Mouse (Mus musculus) embryo, embryonic 10 days (tissue): Measurements from ENCODE around the gene Gsk3a.

Experiments used
- DNase-seq: peaks from one replicate; pipeline ENCODE4 v3.0.0-alpha.2; 2015; ENCODE audit warnings: low spot score

The Gsk3a gene

DNA sequence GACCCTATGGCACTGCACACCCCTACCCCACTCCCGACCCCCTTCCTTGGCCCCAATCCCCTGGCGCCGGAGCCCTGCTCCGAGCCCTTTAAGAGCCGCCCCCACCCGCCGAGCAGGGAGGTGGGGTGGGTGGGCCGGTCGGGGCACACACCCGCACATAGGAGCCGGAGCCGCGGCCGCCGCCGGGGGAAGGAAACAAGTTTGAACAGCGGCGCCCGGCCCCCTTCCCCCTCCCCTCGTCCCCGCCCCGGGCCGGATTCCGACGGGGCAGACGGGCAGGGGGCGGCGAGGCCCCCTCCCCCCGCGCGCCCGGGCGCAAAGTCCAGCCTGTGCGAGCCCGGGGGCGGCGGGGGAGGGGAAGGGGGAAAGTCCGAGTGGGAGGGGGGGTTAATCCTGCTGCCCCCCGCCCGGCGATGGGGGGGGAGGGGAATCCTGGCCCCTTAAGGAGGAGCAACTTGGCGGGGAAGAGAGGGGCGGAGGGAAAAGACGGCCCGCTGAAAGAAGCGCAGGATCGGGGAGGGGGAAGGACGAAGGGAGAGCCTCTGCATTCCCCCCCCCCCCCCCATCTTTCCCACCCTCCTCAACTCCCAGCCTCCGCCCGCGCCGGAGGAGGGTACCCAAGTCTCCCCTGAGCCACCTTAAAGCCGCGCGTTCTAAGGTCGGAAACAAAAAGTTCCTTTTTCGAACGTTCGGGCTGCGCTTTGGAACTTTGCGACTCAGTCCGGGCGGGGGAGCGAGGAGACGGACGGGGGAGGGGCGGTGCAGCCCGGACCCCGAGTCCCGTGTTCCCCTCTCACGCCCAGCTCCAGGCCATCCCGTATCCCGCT lies 11.9 kb upstream of the Gsk3a start:
- DNase-seq: peak; percentile 84

DNA sequence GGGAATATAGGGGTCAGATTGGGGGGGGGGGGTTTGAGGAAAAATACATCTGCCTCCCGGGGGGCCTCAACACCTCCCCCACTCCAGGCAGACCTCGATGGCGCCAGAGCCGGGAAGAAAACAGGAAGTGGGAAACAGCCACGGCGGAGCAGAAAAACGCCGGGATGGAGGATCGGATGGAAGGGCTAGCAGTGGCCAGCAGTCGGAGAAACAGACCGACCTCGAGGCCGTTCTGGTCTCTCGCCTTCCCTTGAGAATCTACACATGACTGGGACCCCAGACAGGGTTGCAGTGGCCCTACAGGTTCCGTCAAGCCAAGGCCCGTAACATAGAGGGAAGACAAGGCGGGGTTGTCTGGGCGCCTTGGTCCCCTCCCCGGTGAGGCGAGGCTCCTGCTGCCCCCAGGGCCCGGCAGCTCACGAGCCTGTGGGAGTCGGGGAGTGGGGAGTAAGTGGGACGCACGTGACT lies 11.2 kb upstream of the Gsk3a start:
- DNase-seq: peak; percentile 56

DNA sequence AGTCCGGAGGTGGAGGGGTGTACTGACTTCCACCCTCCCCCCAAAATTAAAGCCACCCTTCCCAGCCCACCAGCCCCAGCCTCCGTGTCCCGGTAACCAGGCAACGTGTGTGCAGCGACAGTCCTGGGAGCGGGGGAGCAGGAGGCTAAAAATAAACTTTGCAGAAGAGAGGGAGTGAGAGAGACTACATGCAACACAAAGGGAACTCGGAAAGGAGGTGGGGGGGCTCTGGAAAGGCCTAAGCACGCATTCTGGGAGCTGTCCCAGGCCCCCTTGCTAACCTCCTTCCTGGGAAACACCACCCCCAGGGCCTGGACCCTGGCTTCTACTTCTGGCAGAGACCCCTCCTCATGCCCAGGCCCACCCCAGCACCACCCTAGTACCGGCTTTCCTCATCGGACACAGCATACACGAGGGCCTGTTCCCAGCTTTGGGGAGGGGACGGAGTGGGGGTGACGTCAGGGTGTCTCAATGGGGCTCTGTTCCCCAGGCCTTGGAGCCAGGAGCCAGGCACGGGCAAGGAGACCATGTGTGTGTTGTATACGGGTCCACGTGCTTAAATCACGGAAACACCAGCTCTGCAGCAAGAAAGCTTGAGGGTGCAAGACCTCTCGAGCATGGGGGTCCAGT lies 10.5 kb upstream of the Gsk3a start:
- peak; percentile 48 for DNase-seq

DNA sequence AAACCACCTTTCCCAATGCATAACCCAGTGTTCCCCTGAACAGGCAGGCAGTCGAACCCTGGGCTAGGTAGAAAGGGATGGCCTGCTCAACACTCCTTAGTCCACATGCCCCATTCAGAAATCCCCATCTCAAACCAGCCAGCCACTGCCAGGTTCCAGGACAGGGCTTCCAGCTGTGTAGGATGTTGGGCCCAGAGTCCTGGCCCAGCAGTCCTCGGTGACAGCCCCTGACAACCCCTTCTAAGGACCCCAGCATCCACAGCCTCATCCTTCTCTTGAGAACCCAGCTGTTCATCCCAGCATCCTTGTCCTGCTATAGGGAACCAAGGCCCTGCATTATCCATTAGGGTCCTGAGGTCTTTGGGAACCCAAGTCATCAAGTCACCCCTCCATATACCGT lies 9.8 kb upstream of the Gsk3a start:
- DNase-seq: no peak

DNA sequence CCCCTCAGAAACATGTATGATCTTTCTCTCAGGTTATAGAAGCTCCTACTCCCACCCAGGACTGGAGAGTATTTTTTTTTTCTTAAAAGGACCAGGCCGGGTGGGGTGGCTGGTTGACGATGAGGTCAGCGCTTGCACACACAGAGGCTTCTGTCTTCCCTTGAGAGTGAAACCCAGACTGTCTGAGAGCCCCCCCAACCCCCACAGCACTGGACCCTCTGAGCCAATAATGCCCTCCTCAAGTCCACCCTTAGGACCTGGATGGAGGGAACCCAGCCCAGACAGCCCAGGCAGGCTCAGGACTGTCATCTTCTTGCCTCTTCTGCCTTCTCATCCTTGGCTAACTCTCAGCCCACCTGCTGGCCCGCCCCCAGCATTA lies 9.1 kb upstream of the Gsk3a start:
- DNase-seq: no peak

DNA sequence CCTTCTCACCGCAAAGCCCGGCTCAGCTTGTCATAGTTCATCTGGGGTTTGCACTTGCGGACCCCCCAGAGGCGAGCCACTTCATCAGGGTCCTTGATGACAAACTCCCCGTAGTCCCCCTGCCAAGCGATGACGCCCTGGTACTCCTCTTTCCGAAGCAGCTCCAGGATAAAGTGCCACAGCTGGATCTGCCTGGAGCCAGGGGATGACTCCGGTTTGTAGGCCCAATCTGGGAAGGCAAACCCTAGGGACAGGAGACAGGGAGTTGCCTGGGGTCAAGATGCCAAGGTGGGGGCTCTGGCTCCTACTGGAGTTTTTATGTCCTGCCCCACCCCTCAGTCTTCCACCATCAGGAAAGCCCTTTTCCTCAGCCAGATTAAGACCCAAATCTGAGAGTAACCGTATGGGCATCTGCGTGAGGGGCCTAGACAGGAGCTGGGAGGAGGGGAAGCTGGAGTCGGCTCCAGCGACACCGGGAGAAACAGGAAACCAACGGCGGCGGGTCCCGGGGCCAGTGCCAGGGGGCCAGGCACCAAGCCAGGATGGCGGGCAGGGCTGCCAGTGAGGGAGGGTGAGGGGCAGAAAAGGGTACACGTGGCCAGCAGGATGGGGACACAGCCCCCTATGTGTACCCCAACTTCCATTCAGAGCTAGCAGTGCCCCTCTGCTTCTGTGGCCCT lies 8.6 kb upstream of the Gsk3a start:
- no peak for DNase-seq

DNA sequence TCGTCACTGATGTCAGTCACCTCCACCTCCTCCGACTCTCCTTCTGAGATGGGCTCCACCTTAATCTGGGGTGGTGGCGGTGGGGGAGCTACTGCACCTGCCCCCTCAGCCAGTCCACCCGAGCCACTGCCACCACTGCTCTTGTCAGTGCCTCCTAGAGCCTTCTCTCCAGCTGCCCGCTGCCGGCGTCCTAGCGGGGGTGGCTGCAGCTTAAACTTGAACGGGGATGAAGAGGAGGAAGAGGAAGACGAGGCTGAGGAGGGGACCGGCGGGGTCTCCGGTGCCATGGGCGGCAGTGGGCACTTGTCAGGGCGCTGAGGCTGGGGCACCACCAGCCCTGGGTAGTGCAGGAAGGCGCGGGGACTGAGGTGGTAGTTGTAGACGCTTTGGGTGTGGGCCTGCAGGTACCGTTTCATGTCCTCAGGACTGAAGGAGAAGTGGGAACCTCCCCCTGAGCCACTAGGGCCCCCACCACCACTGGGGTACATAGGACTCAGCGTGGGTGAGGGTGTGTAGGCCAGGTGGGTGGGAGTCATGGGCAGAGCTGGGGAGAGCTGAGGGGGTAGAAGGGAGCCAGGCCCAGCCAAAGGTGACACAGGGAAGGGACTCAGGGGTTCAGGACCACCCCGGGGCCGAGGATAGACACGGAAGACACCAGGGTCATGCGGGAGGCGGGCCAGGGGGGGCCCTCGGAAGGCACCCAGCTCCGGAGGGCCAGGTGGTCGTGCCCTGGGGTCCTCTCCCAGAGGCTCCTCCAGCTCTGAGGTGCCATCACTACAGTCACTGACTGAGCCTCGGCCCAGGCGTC lies 7.1 kb upstream of the Gsk3a start:
- no peak for DNase-seq

DNA sequence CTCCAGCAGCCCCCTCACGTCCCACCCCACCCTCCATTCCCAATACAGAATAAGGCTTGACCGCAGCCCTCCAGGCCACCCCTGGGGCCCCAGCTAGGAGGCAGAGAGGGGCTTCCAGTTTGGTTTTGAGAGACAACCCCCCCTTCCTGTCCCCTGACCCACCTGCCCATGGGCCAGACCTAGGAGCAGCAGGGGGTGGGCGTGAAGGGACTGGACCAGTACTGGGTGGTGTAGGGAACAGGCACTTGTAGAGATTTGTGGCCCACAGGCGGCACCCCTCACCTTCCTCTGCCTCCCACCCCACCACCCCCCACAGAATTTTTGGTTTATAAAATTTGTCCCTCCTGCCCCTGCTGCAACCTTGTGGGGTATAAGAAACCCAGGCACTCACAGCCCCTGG lies 5.7 kb upstream of the Gsk3a start:
- no peak for DNase-seq

DNA sequence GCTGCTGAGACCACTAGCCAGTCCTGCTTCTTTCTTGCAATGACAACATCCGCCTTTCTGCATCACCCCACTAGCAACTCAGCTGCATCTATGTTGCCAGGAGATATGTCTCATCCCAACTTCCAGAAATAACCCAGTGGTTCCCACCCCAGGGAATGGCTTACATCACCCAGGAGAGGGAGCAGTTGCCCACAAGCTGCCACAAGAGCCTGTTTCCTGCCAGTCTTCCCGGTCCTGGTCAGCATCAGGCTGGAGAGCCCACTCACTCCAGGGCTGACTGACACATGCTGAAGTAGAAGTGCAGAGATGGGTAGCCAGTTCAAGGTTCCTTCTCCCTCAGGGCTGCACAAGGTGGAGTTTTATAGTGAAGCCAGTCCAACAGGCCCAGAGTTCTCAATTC lies 3.4 kb upstream of the Gsk3a start:
- peak; percentile 64 for DNase-seq

DNA sequence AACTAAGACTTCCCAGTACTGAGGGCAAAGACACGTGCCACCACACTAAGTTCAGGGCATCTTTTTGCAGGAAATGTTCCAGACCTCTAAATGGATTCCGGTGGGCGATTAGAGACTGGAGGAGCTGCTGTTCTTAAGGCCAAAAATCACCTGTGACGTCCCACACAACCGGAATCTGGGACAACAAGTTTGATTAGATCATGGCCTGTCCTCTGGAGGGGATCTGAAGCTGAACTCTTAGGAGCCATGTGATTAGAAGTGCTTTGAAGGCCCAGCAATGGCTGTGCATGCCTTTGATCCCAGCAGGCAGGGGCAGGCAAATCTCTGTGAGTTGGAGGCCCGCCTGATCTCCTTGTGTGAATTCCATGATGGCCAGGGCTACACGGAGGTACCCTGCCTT lies 3.0 kb upstream of the Gsk3a start:
- DNase-seq: no peak

DNA sequence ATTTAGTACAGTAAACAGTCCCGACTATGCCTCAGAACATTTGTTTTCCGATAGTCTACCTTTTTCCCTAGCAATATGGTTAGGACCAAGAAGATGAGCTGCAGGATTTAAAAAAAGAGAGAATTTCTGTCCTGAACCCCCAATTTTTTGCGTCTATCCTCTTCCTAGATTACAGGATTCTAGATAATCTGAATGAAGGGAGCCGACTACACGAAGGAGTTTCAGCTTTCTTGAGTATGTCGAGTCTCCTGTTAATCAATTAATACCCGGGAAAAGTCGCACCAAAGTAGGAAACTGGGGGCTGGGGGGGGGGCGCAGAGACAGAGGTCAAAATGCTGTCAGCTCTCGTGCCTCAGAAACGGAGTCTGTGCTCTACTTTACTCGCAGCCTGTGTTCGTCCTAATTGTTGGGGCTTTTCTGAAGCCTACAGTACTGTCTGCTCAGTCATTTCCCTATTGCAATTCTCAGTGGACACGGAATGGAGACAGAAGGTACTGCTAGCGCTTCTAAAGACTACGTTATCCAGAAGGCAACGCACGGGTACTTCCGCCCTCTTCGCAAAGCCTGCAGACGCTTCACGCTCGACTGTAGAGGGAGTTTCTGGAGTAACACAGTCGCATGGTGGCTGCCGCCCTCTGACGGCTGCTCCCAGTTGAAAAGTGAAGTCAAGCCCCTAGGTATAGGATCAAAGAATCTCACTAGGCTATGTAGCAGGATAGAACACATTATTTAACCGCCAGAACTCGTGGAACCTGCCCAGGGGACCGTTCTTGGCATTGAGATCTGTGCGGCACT lies 1.4 kb upstream of the Gsk3a start:
- peak; percentile 96 for DNase-seq

DNA sequence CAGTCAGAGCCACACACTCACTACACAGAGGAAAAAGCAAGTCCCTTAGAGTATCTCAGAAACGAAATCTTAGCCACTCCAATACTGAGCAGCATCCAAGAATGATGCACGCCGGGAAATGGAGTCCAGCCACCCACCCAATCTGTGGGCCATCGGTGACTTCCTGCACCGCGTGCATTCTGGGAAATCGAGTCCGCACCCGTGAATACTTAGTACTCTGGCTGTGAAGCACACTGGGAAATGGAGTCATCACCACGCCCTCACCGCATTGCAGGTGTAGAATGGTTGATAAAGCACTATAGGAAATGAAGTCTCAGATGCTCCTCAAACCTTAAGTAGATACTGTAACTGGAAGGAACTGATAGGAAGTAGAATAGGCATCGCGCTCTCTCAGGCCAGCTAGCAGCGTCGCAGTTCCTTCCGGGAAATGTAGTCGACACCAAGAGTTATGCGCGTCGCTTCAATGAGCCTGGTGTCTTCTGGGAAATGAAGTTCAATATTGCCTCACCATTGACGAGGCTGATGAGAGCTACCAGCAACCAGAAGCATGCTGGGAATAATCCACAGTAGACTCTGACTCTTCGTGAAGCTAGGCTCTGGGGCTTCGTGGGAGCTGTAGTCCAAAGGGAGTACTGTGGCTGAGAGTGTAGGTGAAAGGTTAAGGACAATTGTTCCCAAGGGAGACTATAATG lies 510 bp upstream of the Gsk3a start:
- peak; percentile 98 for DNase-seq

DNA sequence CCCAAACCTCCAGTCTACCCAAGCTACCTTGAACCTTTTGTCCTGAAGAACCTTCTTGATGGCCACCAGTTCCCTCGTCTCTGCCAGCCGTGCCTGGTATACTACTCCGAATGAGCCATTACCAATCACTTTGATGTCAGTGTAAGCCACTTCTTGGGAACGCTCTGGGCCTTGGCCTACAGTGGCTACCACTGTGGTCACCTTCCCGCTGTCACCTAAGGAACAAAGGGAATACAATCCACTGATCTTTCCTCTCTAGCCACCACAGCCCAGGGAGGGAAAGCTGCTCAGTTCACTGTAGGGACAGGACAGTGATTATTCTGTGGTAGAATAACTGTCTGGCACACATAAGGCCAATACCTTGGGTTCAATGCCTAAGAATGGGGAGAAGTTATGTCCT lies 2.1 kb downstream of the Gsk3a start:
- DNase-seq: no peak

DNA sequence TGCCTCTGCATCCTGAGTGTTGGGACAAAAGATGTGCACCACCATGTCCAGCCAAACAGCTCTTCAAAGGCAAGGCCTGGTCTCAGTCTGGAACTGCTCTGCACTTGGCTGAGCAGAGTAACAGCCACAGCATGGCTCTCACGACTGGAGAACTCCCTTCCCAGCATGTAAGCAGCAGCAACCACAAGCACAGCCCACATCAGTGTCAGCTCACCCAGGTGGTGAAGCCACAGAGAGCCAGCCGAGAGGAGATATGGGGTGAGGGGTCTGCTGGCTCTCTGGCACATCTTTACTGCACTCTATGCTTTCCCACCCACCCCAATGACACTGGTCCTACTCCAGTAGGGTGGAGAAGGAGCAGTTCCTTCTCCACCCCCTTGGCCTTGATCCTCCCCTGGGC lies 4.6 kb downstream of the Gsk3a start:
- no peak for DNase-seq

DNA sequence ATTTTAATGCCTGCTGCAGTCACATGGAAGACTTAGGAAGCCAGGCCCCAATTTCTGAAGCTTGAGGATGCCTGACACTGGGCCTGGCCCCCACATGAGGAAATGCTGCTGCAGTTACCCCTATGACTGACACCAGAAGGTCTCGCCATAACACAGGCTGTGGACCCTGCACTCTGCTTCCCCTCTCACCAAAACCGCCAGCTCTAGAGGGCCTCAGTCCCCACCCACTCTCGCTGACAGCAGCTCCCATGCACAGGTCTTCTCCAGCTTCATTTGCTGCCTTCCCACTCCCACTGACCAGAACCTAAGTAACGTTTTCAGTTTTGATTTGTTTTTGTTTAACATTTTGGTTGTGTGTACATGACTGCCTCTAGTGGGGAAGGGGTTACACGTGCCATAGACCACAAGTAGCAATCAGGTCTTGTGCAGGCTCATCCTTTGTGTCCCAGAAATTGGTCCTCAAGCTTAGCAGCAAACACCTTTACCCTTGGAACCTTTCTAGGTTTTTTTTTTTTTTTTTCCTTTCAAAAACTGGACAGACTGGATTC lies 5.5 kb downstream of the Gsk3a start:
- DNase-seq: no peak

DNA sequence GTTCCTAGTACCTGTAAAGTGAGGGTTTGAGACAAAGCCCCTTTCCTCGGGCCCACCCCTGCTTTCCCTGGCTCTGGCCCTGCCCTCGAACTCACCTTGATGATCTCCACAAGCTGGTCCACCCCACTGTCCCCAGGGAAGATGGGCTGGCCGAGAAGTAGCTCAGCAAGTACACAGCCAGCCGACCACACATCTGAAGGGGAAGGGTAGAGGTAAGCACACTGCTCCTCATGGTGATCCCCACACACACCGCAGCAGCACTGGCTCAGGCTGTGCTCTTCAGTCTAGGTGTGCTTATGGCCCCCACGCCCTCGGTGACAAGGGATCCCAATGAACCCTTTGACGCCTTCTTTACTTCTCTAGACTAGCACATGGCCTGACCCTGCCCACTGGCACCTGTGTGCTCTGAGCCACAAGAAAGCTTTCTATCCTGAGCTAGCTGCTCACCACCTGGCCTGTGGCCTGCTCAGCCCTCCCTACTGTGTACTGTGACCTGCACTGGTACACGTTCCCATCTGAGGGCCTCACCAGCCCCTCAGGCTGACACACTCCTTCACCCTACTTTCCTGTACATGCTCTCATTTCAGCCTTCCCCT lies 6.9 kb downstream of the Gsk3a start:
- DNase-seq: no peak

DNA sequence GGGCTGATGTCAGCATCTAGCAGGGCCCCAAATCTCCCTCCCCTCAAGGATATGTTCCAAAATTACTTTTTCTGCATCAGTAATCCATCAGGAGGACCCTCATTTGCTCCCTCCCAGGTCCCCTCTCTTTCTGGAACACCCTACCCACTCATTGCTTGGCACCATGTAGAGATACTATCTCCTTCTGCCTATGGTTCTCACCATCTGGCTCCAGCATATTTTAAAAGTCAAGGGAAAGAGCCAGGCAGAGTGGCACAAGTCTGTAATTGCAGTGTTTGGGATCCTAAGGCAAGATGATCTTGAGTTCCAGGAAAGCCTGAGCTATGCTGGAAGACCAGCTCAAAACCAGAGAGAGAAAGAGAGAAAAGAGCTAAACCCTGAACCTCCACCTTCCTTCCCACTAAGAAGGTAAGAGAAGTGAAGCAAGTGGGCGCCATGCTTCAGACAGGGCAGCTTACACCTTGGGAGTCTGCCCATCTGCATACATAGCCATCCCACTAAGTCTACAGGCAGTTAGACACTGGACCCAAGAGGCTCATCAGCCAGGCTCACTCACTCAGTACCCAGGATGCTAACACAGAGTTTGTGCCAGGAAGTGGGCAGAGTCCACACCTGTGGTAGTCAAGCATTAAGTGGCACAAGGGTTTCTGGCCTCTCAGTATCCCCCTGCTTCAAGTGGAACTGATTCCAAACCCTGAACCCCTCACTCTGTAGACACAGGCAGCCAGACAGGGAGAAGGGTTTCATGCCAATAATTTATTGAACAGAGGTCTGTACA lies 9.9 kb downstream of the Gsk3a start:
- no peak for DNase-seq

DNA sequence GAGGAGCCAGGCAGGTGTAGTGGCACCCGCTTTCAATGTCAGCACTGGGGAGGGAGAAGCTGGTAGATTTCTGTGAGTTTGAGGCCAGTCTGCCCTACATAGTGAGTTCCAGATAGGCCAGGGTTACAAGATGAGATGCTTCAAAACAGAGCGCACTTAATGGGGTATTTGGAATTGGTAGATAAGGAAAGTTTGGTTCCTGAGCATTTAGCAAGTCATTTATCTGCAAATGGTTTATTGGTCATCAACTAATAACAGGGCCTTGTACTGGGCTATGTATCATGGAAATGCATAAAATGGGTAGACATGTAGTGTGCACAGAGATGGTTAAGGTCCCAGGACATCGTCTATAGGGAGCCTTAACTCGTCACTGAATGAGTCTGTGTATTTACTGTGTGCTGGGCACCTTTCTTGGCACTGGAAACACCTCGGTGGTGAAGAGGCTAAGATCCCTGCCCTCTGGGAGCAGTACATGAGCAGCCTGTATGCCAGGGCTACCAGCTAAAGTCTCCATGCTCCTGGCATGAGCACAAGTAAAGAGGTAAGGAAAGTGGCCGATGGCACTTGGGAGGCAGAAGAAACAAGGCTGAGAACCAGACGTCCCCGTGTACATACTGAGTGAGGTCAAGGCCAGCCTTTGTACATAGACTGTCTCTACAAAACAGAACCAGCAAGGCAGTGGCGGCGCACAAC lies 15.2 kb downstream of the Gsk3a start:
- no peak for DNase-seq
